Mouse (Mus musculus) splenic B cell, adult 2 months (primary cell): ENCODE data around the gene Mfsd11.
A peak's percentile ranks its signal among the peaks of the same experiment; 100 is the strongest.
"Not testable (repeated sequence)": the region's sequence is repeated elsewhere in the genome, so short reads cannot be mapped to it uniquely, and the experiment has no call there.

ENCODE experiments used
- DNase-seq: peaks from one replicate; pipeline ENCODE4 v3.0.0-alpha.2; 2011; ENCODE audit warnings: low read depth, low spot score
- H3K27me3 ChIP-seq: 2 replicates; pipeline ENCODE4 v1.6.1; 2012; ENCODE audit warnings: mild to moderate bottlenecking, low read length, moderate library complexity, mixed read lengths; ENCODE audit not compliant: control insufficient read depth, poor library complexity, insufficient read depth, severe bottlenecking
- H3K36me3 ChIP-seq: 2 replicates; pipeline ENCODE4 v1.6.1; 2012; ENCODE audit warnings: mild to moderate bottlenecking, low read length, moderate library complexity, mixed read lengths; ENCODE audit not compliant: control insufficient read depth, poor library complexity, insufficient read depth, severe bottlenecking

Mfsd11 gene

DNA sequence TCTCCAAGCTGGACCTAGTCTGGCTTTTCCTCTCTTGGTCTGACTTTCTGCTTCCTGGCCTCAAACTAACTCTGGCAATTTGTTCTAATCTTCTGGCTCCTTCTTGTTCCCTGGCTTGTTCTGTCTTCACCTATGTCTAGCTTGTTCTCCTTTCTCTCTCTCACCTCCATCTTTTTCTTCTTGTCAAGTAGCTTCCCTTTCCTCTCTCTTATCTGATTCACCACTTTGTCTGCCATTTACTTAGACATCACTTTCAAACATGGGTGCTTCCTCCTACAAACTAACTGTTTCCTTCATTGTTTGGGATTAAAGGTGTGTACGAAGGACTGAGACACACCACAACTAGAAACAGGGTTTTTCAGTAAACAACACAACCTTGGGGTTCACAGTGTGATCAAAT is 17.3 kb upstream of the Mfsd11 start:
- no peak for DNase-seq
- Histone ChIP-seq H3K36me3 (peaks cover 14% of the 10 kb centered on the region), H3K27me3 (no peaks in the 10 kb centered on the region)

GRCm38 (mm10) chr11:116836283-116836682 is 16.0 kb upstream of the Mfsd11 start:
- no peak for DNase-seq
- H3K36me3 ChIP-seq: peaks cover 24% of the 10 kb centered on the region

DNA sequence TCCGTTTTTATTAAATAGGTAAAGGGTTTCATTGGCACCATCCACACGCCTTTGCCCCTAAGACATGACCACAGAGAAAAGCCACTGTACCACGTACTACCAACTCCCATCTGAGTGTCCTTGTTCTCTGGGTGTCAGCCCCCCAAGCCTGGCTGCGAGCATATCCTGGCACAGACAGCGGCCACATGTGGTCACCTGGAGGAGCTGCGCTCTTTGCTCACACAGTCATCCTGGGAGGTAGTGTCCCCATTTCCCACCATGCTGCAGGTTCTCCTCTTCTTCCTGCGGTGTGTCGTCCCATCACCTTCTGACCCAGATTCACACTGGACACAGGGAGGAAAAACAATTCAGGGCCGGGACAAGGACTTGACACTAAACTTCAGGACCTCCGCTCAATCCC is 14.8 kb upstream of the Mfsd11 start:
- no peaks in the 10 kb centered on the region for H3K27me3 ChIP-seq

More at GRCm38 (mm10) chr11:116836283-116836682, 16.0 kb upstream of the Mfsd11 start:
- no peaks in the 10 kb centered on the region for H3K27me3 ChIP-seq

GRCm38 (mm10) chr11:116838936-116839335 is 13.3 kb upstream of the Mfsd11 start:
- Histone ChIP-seq H3K36me3 (peaks cover 25% of the 10 kb centered on the region), H3K27me3 (no peaks in the 10 kb centered on the region)
- no peak for DNase-seq

More for the DNA sequence above, 14.8 kb upstream of the Mfsd11 start:
- no peak for DNase-seq
- H3K36me3 ChIP-seq: peaks cover 25% of the 10 kb centered on the region

- Histone ChIP-seq H3K36me3 (peaks cover 23% of the 10 kb centered on the region), H3K27me3 (no peaks in the 10 kb centered on the region)
- no peak for DNase-seq
Observed at GRCm38 (mm10) chr11:116839601-116840000, 12.6 kb upstream of the Mfsd11 start.

DNA sequence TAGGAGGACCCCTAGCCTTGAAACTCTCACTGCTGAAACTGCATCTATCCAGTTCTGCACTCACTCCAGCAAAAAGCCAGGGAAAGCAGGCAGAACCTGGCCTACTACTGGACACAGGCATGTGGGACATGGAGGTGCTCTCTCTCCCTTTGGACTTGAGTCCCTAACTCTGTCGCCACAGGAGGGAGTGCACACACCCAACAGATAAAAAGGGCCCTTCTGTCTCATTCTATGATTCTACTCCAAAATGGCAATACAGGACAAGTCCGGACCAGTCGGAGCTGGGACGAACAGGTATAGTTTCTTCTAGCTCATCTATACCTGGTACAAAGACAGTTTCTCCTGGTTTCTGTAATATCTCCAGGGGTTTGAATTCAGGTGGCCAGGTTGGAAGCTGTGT is 11.5 kb upstream of the Mfsd11 start:
- Histone ChIP-seq H3K27me3 (no peaks in the 10 kb centered on the region), H3K36me3 (peaks cover 23% of the 10 kb centered on the region)
- DNase-seq: no peak

DNA sequence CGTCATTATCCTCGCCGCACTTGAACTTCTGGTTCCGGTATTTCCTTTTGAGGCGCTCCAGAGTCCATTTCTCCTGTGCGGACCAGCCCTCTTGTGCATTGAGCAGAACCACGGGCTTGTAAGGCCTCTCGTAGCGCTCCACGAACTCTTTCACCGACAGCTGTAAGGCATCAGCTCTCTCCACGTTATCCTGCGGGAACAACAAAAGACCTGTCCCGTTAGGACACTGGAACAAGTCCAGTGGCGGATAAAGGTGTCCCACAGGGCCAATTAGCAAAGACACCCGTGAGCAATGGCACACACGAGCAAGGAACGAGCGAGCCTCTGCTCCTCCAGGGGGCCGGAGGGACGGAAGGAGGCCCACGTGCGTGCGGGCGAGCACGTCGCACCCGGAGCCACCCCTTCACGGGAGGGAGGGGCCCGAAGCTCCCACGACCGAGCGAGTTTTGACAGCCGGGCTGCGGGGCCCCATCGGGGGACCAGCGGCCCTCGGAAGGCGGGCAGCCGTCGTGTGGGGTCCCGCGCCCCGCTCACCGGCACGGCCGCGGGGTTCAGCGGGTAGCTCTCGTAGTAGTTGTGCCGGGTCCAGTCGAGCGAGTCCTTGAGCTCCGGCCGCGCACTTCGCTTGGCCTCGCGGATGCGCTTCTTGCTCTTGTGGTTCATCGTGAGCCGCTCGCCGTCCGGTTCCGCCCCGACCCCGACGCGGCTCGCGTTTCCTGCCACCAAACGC is 9.5 kb upstream of the Mfsd11 start:
- peak; percentile 78 for DNase-seq
- Histone ChIP-seq H3K27me3 (no peaks in the 10 kb centered on the region), H3K36me3 (peaks cover 17% of the 10 kb centered on the region)

DNA sequence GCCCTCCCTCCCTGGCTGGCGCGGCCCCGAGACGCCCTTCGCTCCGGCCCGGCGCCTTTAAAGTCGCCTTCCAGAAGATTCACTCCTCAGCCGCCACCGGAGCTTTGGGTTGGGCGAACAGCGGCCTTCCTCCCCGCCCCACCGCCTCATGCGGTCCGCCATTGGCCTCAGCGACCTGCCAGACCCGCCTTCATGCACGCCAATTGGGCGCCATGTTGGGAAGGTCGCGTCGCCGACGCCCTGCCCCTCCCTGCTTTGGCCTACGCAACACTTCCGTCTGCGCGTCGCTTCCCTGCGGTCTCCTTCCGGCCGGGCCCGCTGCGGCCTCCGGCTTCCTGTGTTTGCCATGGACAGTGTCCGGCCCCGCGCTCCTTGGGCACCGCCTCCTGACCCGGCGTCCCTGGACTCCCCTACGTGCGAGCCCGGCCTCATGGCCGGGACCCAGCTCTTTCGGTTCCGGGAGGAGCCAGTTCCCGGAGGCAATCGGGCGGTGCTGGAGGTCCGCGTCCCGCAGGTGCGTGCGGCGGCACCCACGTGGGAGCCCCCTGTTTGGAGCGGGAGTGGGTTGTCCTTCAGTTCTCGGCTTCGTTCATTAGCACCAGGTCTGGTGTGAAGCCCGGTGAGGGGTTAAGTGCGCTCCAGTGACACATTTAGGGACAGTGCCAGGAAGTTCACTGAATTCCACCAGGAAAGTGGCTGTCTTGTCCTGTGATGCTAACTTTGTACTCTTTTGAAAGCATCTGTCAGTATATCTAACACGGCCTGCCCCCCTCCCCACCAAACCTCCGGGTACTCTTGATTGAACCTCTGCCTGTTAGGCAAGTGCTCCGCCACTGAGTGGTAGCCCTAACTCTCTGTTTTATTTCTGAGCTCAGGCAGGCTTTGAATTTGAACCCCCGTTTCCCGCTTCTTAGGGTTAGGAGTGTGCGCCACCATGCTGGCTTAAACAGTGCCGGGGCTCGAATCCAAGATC is 8.7 kb upstream of the Mfsd11 start, which contains the start of the genes Mettl23 and Jmjd6:
Gene Mettl23 (plus strand): TSS at position 18 of the 973 bp plus-strand sequence.
Gene Jmjd6 (minus strand): TSS at position 189 of the 973 bp plus-strand sequence.
- DNase-seq: peak; percentile 97
- peaks cover 15% of the 10 kb centered on the region for H3K36me3 ChIP-seq
- H3K27me3 ChIP-seq: no peaks in the 10 kb centered on the region

DNA sequence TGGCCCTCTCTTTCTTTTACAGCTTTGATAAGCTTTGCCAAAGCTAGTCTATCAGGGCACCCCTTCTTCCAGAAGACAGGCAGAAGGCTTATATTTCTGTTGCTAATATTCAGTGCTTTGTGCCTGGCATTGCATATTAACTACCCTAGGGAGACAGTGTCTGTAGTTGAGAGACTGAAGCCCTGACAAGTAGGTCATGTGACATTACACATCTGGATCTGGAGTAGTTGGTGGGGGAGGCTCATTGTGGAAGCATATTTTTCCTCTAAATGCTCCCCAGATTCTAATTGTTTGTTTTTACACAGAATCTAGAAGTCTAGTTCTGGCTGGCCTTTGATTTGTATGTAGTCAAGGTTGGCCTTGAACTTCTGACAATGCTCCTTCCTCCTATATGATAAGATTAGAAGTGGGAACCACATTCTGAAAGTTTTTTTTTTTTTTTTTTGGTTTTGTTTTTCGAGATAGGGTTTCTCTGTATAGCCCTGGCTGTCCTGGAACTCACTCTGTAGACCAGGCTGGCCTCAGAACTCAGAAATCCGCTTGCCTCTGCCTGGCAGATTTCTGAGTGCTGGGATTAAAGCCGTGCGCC is 5.6 kb upstream of the Mfsd11 start:
- peaks cover 12% of the 10 kb centered on the region; the same call in 1 of the 2 replicates for H3K36me3 ChIP-seq
- DNase-seq: no peak
- no peaks in the 10 kb centered on the region for H3K27me3 ChIP-seq

GRCm38 (mm10) chr11:116847187-116848085 is 4.8 kb upstream of the Mfsd11 start:
- DNase-seq: no peak
- peaks cover 11% of the 10 kb centered on the region; the same call in 1 of the 2 replicates for H3K36me3 ChIP-seq
- no peaks in the 10 kb centered on the region for H3K27me3 ChIP-seq

DNA sequence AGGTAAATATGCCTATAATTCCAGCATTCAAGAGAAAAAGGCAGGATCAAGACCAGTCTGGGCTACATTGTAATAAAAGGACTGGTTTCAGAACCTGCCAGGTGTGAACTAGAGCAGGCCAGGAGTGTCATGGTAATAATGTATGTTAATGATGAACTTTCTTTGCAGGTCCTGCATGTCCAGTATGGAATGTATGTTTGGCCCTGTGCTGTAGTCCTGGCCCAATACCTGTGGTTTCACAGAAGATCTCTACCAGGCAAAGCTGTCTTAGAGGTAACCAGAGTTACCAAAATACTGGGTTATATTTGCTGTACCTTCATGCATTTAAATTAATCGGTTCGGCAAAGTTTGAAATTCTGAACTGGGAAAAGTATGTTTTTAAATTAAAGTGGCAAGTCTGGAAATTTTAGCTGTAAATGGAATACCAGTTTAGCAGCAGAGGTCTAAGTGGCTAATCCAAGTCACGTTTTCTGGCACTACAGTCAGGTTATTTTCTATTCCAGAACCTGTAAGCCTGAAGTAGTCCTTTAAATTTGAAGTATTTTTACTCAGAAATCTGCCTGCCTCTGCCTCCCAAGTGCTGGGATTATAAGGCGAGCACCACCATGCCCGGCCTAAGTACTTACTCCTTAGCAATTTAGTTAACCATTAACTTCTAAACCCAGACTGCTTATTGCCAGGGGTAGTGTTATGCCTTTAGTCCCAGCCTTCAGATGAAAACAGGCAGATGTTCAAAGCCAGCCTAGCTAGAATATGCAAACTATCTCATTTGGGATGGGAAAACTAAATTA is 4.0 kb upstream of the Mfsd11 start:
- DNase-seq: no peak
- H3K36me3 ChIP-seq: peaks cover 11% of the 10 kb centered on the region; the same call in 1 of the 2 replicates
- H3K27me3 ChIP-seq: no peaks in the 10 kb centered on the region

GRCm38 (mm10) chr11:116848877-116849178 is 3.4 kb upstream of the Mfsd11 start:
- H3K36me3 ChIP-seq: peaks cover 11% of the 10 kb centered on the region; the same call in 1 of the 2 replicates
- DNase-seq, H3K27me3 ChIP-seq: not testable (repeated sequence)

- peaks cover 11% of the 10 kb centered on the region; the same call in 1 of the 2 replicates for H3K36me3 ChIP-seq
- no peak for DNase-seq
- H3K27me3 ChIP-seq: no peaks in the 10 kb centered on the region
Observed at GRCm38 (mm10) chr11:116849587-116849986, 2.7 kb upstream of the Mfsd11 start.
